Mouse (Mus musculus) kidney, adult 11 months (tissue): Measurements from ENCODE around the gene Bbof1.
A peak's percentile ranks its signal among the peaks of the same experiment; 100 is the strongest.

Experiments used
- DNase-seq: peaks from one replicate; pipeline ENCODE4 v3.0.0; 2022

The Bbof1 gene

DNA sequence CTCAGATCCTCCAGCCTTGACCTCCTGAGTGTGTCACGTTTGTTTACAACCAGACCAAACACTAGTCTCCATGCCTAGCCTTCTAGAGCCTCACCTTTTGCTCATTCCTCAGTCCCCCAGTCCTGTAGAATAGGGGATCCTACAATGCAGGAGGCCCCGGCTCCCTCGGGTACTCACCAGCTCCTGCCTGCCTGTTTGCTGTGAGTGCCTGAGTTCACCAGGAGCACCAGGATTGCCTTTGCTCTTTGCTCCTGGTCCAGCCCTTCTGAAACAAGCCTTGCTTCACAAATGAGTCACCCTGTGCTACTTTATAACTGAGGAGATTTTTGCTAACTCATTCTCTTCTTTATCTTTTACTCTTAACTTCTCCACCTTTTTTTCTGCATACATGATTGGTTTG, 8.2 kb upstream of the Bbof1 start:
- peak; percentile 76 for DNase-seq

DNA sequence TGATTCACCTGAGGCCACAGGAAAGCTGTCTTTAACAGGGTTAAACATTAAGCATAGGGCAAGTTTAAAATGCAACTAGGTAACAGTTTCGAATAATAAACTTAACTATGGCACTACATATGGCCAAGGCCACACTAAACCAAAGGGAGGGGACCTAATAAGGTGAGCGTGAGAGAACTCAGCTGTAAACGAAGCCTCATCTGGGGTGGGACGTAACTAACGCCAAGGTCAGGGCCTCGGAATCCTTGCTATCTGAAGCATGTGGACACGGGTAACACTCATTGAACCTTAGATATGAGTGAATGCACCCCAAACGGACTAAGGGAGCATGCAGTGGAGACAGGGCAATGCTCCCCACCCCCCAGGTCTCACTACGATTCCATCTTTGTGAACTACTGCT, 5.9 kb upstream of the Bbof1 start:
- peak; percentile 66 for DNase-seq

DNA sequence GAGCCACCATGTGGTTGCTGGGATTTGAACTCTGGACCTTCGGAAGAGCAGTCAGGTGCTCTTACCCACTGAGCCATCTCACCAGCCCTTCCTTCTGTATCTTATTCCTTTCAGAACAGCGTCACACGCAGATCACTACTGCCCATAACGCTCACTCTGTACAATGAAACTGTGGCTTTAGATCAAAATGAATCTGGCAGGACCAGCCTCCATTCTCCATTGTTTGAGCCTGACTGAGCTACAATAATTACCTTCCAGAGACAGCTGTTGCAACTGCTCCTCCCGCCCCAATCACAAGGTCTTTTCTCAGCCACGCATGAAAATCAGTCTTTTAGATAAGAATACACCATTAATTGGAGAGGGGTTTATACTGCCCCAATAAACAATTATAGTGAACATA, 4.3 kb upstream of the Bbof1 start:
- no peak for DNase-seq

DNA sequence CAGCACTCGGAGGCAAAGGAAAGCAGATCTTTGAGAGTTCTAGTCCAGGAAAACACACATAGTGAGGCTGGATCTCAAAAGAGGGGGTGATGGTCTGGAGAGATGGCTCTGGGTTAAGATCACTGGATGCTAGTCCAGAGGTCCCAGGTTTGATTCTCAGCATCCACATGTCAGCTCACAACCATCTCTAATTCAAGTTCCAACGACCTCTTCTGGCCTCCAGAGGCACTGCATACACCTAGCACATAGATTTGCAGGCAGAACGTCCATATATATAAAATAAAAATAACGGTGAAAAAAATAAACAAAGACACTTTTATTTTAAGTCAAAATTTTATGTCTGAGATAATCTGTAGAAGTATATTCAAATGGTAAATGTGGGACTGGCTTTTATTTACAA, 1.6 kb upstream of the Bbof1 start:
- DNase-seq = no peak

DNA sequence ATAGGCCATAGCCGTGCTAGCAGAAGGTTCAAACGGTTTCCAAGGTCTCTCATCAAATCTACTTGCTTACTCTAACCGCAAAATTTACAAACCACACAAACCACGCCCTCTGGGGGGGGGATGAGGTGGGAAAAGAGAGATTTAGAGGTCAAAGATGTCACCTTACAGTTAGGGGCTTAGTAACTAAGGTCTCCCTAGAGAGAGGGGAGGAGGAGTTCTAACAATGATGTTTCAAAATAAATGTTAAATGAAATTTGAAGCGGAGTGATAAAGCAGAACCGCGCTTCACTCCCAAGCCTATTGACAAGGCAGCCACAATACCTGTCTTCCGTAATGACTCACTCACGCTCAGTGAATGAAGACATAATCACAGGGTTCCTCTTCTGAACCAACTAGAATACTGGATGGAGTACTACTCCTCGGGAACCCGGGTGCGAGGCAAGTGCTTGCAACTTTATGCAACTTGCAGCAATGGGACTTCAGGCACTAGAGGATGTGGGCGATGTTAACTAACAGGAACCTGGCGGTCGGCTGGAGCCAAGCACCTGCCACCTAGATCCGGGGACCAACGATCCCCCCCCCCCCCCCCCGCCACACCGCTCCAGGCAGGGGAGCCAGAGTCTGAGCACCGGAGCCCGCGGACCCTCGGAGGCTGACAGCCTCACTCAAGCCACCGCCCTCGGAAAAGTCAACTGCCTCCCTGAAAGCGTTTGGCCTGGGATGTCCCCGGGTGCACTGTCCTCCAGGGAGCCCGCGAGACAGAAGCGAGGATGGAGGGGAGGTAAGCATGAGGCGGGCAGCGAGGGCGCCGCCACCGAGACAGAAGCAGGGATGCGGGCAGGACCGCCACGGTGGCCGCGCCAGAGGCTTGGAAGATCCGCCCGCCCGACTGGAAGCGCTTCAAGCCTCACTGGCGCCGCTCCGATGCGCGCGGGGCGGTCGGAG, 725 bp upstream of the Bbof1 start:
- peak; percentile 39 for DNase-seq

DNA sequence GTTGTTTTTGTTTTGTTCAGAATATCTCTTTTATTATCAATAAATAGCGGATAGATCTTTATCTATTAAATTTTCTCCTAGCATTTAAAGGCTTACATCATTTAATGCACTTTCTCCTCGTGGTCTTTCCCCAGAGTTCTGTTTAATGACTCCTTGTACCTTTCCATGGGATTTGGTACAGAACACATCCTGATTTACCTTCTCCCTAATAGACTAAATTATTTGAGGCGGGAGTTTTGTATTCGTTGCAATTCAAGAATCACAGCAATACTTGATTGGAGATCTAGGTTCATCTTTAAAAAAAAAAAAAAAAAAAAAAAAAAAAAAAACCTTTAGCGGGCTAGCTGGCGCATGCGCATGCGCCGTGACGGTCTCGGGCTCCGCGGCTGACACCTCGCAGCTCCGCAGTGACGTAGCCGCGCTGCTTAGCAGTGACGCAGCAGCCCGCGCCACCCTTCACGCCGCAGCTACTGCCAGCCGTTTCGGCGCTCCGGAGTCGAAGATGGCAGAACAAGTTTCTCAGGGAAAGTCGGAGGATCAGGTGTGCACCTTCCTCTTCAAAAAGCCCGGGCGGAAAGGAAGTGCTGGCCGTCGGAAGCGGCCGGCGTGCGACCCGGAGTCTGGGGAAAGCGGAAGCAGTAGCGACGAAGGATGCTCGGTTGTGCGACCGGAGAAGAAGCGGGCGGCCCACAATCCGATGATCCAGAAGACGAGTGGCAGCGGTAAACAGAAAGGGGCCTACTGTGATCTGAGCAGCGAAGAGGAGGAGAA, 8.1 kb downstream of the Bbof1 start, which contains the start of gene Rnf113a2:
Gene Rnf113a2, plus strand, starts transcription at position 363 of the 771 bp plus-strand sequence.
- peak; percentile 79 for DNase-seq

DNA sequence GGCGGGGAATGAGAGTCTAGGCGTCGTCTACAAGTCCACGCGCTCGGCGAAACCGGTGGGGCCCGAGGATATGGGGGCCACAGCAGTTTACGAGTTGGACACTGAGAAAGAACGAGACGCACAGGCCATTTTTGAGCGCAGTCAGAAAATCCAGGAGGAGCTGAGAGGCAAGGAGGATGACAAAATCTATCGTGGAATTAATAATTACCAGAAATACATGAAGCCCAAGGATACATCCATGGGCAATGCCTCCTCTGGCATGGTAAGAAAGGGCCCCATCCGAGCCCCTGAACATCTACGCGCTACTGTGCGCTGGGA, 8.7 kb downstream of the Bbof1 start:
- DNase-seq = no peak

DNA sequence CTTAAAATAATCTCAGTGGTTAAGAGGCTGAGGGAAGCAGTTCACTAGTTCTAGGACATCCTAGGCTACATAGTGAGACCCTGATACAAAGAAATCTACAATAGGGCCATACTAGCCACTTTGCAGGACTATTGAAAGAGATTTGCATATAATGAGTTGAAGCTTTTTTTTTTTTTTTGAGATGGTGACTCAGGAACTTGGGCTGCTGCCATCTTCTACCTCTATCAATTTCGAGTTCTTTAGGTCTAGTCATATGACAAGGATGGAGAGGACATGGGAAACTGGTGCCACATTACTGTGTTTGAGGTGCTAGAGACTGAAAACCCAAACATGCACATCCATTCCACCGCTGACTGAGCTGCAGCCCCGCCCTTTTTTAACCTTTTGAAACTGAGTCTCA, 15.1 kb downstream of the Bbof1 start:
- no peak for DNase-seq

DNA sequence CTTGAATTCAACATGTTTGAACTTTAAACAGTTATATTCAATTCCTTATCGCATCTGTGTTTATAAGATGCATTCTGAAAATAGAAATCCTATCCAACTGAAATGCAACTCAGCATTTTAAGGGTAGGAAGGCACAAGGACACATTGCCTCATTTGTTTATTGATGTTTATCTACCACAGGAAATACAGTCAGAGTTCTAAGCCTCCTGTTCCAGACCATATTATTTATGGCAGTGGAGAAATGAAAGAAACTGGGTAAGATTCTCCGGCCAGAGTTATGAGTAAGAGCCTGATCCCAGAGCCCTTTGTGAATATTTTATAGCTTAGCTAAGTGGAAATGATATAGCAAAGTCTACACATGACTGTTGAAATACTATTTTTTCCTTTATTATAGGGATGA, 21.0 kb downstream of the Bbof1 start:
- DNase-seq = no peak

DNA sequence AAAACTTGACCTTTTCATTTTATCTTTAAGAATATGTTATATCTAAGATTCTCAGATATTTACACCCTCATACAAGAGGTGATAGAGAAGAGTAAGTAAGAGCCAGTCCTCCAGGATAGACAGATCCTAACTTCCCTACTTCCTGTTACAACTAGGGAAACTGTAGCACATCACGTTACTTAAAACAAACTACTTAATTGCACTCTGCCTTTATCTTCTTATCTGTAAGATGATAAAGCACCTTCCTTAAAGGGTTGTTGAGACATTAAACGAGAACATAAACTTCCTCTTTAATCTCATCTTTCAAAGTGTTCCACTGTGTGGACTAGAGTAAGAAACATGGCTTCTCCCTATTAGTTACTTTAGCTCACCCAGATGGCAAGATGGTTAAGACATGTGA, 29.8 kb downstream of the Bbof1 start:
- no peak for DNase-seq

DNA sequence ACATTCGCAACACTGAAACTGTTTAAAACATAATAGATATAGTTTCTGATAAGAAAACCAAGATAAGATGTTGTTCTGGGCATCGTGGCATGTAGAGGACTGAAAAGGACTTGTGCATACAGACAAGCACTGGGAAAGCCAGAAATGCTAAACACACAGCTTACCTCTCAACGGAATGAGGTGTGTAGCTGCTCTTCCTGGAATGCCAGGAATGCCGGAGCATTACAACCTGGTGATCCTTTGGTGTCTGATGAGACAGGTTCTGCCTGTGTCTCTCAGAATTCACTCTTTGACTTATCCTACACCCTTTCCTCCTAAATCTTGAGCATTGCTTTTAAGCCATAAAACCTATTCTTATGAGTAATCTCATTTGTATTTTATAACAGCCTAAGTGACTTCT, 33.7 kb downstream of the Bbof1 start:
- DNase-seq = no peak

DNA sequence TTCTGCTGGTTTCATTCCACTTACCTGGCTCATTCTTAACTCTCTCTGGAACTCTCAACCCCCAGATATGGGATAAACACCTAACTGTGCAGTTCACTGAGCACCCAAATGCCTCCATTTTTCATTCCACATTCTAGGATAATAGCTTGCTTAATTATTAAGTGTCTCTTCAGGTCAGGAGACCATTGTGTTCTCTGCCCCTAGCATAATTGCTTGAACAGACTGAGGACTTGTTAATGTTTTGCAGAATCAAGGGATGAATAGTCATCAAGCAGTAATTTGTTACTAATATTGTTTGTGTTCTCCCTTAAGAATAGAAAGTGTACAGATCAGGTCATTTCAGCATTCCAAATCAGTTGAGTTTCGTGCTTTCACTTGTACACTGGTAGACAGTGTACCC, 38.5 kb downstream of the Bbof1 start:
- DNase-seq = peak; percentile 19

DNA sequence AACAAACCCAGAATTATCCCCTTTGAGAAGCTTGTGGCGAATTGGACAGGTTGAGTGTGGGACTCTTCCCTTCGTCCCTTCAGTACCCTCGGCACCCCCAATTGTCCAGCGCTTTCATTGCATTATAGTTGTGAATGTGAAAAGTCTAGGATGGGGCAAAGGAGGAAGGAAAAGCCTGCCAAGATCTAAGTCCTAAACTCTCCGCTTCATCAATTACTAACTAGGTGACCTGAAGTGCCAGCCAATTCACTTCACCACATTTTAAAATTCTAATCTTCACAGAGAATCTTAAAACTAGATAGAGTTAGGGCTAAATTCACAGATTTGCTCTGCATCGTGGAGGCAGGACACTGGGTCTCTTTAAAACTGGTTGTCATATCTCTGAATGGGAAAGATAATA, 39.3 kb downstream of the Bbof1 start:
- DNase-seq = no peak

DNA sequence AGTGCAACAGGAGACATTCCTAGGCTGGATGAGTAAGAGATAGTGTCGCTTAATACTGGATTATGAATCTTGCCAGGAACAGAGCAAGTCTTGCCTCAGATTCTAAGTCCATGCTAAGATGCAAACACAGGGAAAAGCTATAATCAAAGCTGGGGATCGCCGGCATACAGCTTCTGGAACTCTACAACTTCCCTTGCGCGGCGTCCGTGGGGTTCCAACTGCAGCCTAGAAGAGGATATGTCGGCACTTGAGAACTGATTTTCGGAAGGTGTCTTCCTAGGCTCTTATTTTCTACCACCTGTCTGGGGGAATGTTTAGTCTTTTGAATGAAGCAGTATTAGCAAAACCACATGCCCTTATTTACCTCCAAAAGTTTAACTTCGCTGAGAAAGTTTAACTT, 41.0 kb downstream of the Bbof1 start:
- no peak for DNase-seq

DNA sequence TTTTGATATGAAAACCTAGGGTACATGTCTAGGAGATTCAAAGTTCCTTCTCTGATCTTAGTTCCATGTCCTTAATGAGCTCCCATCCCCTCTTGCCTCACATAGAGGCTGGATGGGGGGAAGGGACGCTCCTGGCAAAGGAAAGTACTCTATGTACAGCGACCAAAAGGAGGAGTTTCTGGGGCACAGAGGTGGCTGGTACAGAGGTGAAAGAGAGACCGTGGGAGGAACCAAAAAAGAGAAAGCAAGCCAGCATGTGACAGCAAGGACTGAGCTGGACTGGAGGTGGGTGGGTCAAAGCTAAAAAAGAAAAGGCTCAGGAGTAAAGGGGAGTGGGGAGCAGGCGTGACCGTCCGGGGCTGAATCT, 41.5 kb downstream of the Bbof1 start:
- peak; percentile 76 for DNase-seq

DNA sequence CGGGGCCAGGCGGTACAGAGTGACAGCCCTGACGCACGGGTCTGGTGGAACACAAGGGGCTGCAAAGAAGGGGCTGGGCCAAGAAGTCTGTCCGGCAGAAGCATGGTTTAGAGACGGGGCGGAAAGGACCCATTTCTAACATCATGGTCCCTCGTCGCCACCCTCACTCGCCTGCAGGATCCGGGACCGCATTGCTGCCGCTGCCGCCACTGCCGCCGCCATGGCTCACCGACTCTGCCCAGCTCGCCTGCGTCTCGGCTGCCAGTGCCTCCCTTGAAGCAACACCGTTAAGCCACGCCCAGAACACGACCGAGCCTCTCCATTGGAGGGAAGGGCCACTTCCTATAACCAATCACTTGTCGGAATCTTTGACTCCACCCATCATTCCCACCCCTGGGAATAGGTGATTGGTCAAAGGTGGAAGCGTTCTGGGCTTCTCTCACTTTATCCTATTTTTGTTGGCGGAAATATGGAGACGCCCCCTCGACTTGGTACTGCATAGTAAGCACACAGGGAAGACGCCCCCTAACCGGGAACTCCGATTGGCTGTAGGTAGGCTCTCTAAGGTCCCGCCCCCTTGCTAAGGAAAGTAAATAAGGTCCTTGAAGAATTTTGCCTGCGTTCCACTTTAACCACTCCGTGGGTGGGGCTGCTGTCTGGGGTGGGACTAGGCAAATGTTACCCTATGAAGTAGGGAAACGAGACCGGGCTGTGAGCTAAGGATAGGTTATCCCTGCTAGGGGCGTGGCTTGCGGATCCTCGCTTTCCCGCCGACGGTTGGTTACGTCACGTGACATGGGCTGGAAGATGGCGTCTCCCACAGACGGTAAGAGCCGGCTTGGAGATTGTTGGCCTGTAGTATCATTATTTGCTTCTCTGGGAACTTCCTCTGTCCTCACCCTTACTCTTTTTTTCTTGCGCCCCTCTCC, 42.1 kb downstream of the Bbof1 start, which contains the start of the genes Aldh6a1 and Lin52:
Gene Aldh6a1, minus strand, starts transcription at position 287 of the 929 bp plus-strand sequence.
Gene Lin52, plus strand, starts transcription at position 705 of the 929 bp plus-strand sequence.
- peak; percentile 100 for DNase-seq

DNA sequence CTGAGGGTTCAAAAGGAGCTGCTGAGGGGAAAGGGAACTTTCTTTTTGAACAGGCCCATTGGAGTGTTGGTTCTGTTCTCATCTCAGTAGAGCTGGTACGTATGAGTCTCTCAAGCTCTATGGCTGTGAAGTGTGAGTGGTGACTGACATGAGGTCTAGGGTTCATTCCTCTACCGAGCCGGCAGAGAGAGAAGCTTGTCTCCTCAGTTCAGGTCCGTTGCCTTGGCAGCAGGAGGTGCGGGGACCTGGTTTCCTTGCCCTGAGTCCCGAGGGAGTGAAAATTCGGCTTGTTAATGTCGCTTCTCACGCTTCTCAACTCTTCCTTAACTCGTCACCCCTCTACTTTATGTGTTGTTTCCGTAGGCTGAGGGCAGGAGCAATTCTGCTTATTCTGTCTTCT, 42.9 kb downstream of the Bbof1 start:
- DNase-seq = peak; percentile 41

DNA sequence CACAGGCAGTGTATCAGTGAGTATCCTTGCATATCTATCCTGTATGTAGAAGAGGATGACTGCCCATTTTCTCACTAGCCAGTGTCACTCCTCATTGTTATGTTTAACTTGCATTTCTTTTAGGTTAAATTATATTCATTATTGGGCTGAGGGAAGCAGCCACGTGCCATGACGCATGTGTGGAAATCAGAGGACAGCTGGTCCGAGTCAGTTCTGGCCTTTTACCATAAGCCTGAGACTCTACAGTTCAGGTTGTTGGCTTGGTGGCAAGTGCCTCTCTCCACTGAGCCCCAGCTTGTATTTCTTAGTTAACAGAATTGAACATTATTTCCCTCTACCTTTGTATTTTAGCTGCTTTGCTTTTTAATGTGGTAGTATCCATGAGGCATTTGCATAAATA, 48.0 kb downstream of the Bbof1 start:
- no peak for DNase-seq

DNA sequence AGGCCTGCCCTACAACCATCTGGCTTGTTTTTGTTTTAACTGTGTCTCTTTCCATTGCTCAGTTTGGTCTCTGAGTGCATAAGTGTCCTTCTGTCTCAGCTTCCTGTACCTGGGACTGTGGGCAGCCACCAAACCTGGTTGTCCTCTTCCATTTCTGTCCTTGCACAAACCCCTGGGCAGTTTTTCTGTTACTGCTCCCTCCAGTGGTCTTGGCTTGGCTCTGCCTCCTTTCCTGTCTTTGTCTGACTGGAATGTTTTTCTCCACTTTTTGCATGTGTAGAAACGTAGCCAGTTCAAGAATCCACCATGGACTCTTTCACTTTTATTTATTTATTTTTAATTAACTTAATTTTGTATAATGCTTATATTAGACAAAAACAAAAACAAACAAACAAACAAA, 51.0 kb downstream of the Bbof1 start:
- no peak for DNase-seq

DNA sequence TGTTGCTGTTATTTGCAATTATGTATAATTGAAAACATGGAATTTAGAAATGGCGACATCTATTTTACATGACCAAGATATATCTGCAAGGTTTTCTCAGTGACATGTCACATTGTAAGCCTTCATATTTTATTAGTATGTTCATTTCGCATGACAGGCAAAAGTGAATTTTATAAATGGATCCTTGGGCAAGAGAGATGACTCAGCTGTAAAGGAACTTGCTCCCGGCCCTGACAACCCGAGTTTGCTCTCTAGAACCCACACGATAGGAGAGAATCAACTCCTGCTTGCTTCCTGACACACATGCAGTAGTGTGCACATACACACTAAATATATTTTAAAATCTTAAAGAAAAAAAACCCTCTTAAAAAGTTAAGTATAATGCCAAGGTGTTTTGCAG, 52.5 kb downstream of the Bbof1 start:
- no peak for DNase-seq

DNA sequence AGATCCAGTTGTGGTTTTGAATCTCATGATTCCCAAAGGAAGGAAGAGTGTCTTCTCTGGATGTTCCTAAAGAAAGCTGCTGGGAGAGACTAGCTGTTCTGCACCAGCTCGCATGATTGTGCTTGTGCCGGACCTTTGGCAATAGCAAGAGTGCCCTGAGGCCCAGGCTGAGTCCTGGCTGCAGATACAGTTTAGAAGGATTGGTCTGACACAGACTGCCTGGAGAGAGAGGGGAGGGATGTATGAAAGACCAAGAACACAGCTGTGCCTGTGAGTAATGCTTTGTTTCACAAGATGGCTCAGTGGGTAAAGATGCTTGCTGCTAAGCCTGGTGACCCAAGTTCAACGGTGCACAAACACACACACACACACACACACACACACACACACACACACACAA, 54.0 kb downstream of the Bbof1 start:
- no peak for DNase-seq

DNA sequence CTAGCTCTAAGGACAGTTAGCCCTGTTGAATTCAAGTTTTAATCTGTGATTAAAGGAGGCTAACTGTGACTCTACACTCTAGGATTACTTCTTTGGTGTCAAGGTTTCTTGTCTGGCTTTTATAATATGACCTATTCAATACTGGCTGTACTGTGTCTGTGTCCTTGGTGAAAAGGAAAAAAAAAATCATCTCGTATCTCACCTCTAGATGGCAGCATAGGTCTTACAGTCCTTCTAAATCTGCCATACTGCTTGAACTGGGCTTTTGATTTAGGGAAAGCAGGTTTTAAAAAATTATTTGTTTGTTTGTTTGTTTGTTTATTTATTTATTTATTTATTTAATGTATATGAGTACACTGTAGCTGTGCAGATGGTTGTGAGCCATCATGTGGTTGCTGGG, 59.8 kb downstream of the Bbof1 start:
- DNase-seq = no peak

DNA sequence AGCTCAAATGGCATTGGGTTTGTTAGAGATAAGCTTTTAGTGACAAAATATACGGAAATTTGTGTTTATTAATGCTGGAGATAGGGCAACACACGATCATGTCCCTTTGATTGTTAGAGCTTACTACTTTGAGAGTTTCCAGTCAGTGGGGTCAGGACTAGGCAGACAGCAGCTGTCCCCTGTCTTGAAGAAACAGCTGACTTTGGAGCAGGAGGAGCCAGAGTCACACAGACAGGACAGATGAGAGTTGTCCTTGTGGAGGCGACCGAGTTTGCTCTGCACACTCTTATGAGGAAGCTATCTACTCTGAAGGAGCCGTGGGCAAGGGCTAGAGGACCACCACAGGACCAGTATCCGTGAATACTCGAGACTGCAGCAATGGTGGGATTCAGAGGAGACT, 70.1 kb downstream of the Bbof1 start:
- DNase-seq = no peak
